Mouse (Mus musculus) lung, postnatal 0 days (tissue): ENCODE data around the gene Gxylt2. TPM values are rescaled to one million over a fixed set of nuclear protein-coding genes. Genes with fewer than 3 reads are reported as not detected.
A peak's percentile ranks its signal among the peaks of the same experiment; 100 is the strongest.

Experiments used
- ATAC-seq: fragments of 200-750 bp; cut with Nextera tagmentation; 2 replicates; pipeline ENCODE4 v1.8.0; 2017; ENCODE audit warnings: moderate library complexity
- DNase-seq: peaks from one replicate; pipeline ENCODE4 v3.0.0-alpha.2; 2016; ENCODE audit warnings: low spot score
- H3K27ac ChIP-seq: fragments of 300-500 bp; sonication (generic); 2 replicates; pipeline ENCODE4 v1.5.1; 2014; ENCODE audit warnings: antibody characterized with exemption, mild to moderate bottlenecking, low read length, mixed read lengths
- H3K27me3 ChIP-seq: fragments of 300-500 bp; sonication (generic); replicated peaks from 2 replicates; pipeline ENCODE4 v1.6.1; 2014; ENCODE audit warnings: low read length, mixed read lengths; ENCODE audit not compliant: insufficient read depth
- H3K36me3 ChIP-seq: fragments of 300-500 bp; sonication (generic); 2 replicates; pipeline ENCODE4 v1.6.1; 2014; ENCODE audit warnings: low read length, mixed read lengths; ENCODE audit not compliant: insufficient read depth
- H3K4me1 ChIP-seq: fragments of 300-500 bp; sonication (generic); 2 replicates; pipeline ENCODE4 v1.6.1; 2014; ENCODE audit warnings: antibody characterized with exemption, low read depth, low read length, mixed read lengths; ENCODE audit not compliant: insufficient read depth
- H3K4me2 ChIP-seq: fragments of 300-500 bp; sonication (generic); replicated peaks from 2 replicates; pipeline ENCODE4 v1.6.1; 2014; ENCODE audit warnings: low read depth, mild to moderate bottlenecking, low read length, moderate library complexity, mixed read lengths
- H3K4me3 ChIP-seq: fragments of 300-500 bp; sonication (generic); 2 replicates; pipeline ENCODE4 v1.5.1; 2014; ENCODE audit warnings: low read depth, low read length
- H3K9ac ChIP-seq: fragments of 300-500 bp; sonication (generic); replicated peaks from 2 replicates; pipeline ENCODE4 v1.6.1; 2014; ENCODE audit warnings: low read depth, mild to moderate bottlenecking
- H3K9me3 ChIP-seq: fragments of 300-500 bp; sonication (generic); 2 replicates; pipeline ENCODE4 v1.6.1; 2016; ENCODE audit warnings: low read length, mixed read lengths
- CTCF ChIP-seq: IDR thresholded peaks from 2 replicates; pipeline ENCODE4 v1.5.1; 2016; ENCODE audit warnings: antibody characterized with exemption, mild to moderate bottlenecking
- EP300 ChIP-seq: IDR thresholded peaks from 2 replicates; pipeline ENCODE4 v1.6.1; 2016; ENCODE audit warnings: antibody characterized with exemption, mild to moderate bottlenecking, control low read depth
- WGBS: fragments of 180-500 bp; shearing (Covaris S2); extraction: QIAGEN DNeasy Blood & Tissue Kit; methylation state at CpG from one replicate; pipeline ENCODE4 v1.1.7; 2014; 5-methylcytosine and 5-hydroxymethylcytosine counted together
- polyA plus RNA-seq: library from polyadenylated mRNA; unstranded; fragments of >200 nt; fragmentation: Nextera tagmentation; extraction: Ambion mirVana; gene quantifications from 2 replicates; pipeline ENCODE4 v1.2.1, GENCODE M21; 2015

The Gxylt2 gene
- polyA plus RNA-seq, 1 experiment from 2014 or later = 2.2 TPM

DNA sequence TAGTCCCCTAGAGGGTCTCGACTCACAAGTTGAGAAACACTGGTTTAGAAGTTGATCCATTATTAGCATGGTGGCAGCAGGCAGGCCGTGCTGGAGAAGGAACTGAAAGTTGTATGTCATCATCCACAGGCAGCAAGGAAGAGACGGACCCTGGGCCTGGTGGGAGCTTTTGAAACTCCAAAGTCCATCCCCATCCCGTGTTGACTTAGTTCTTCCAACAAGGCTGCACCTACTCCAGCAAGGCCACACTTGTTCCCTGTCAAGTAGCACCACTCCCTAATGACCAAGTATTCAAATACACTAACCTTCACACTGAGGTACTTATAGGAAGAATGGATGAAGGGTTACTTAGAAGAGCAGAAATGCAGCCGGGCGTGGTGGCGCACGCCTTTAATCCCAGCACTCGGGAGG is 146.1 kb downstream of the Gxylt2 start:
- Histone ChIP-seq H3K27me3 (no peaks in the 10 kb centered on the region), H3K36me3 (peaks cover under 1% of the 10 kb centered on the region; the same call in 1 of the 2 replicates), H3K4me1 (no peaks in the 10 kb centered on the region; the same call in 1 of the 2 replicates), H3K27ac (peak overlapping the region; percentile 51; the same call in 1 of the 2 replicates), H3K4me2 (no peak overlapping the region), H3K9ac (no peak overlapping the region), H3K4me3 (no peak overlapping the region), H3K9me3 (no peaks in the 10 kb centered on the region)
- 56% methylated on average over 9 of the region's 9 CpGs for WGBS
- TF ChIP-seq EP300 = peak; percentile 76
- no peak for TF ChIP-seq CTCF
- peak; percentile 93 for ATAC-seq
- DNase-seq = peak; percentile 87

DNA sequence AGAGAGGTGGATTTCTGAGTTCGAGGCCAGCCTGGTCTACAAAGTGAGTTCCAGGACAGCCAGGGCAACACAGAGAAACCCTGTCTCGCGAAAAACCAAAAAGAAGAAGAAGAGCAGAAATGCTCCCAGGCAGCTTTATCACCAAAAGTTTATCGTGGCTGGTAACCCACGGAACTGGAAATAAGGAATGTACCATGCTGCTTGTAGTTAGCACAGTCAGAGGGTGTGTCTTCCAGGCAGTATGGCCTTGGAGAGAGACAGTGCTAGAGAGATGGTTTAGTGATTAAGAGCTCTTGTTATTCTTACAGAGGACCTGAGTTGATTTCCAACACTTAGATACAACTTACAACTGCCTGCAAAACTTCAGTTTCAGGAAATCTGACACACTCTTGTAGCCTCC is 146.5 kb downstream of the Gxylt2 start:
- Histone ChIP-seq H3K36me3 (no peaks in the 10 kb centered on the region; the same call in 1 of the 2 replicates), H3K9me3 (no peaks in the 10 kb centered on the region), H3K4me1 (no peaks in the 10 kb centered on the region; the same call in 1 of the 2 replicates), H3K27ac (peak overlapping the region; percentile 47; the same call in 1 of the 2 replicates), H3K27me3 (no peaks in the 10 kb centered on the region), H3K4me2 (no peak overlapping the region), H3K9ac (no peak overlapping the region), H3K4me3 (no peak overlapping the region)
- ATAC-seq (no peak), DNase-seq (no peak)
- WGBS = 76% methylated on average over 5 of the region's 5 CpGs
- TF ChIP-seq CTCF (no peak), EP300 (no peak)

Other genes starting within 250 kb of the Gxylt2 start
- 5.9 and 6.7 TPM in 2 replicates for gene Shq1, start 33.6 kb upstream of the Gxylt2 start, polyA plus RNA-seq
- gene Ppp4r2, start 128.9 kb downstream of the Gxylt2 start, polyA plus RNA-seq = 12.1 and 14.3 TPM in 2 replicates